Mouse (Mus musculus) forebrain, embryonic 13.5 days (tissue): Measurements from ENCODE around the gene Perm1. TPM values are rescaled to one million over a fixed set of nuclear protein-coding genes. Genes with fewer than 3 reads are reported as not detected.

Experiments used
- ATAC-seq: fragments of 200-750 bp; cut with Nextera tagmentation; 2 replicates; pipeline ENCODE4 v1.8.0; 2017
- H3K27ac ChIP-seq: fragments of 300-500 bp; sonication (generic); 2 replicates; pipeline ENCODE4 v1.5.1; 2015; ENCODE audit warnings: inconsistent platforms, mild to moderate bottlenecking, moderate library complexity
- H3K27me3 ChIP-seq: fragments of 300-500 bp; sonication (generic); 2 replicates; pipeline ENCODE4 v1.6.1; 2015; ENCODE audit warnings: mild to moderate bottlenecking, inconsistent platforms
- H3K36me3 ChIP-seq: fragments of 300-500 bp; sonication (generic); 2 replicates; pipeline ENCODE4 v1.6.1; 2015; ENCODE audit warnings: mild to moderate bottlenecking, inconsistent platforms; ENCODE audit not compliant: poor library complexity, severe bottlenecking
- H3K4me1 ChIP-seq: fragments of 300-500 bp; sonication (generic); 2 replicates; pipeline ENCODE4 v1.6.1; 2015; ENCODE audit warnings: inconsistent platforms
- H3K4me2 ChIP-seq: fragments of 300-500 bp; sonication (generic); 2 replicates; pipeline ENCODE4 v1.6.1; 2015; ENCODE audit warnings: inconsistent platforms, mild to moderate bottlenecking, moderate library complexity
- H3K4me3 ChIP-seq: fragments of 300-500 bp; sonication (generic); 2 replicates; pipeline ENCODE4 v1.5.1; 2015; ENCODE audit warnings: mild to moderate bottlenecking, inconsistent platforms
- H3K9ac ChIP-seq: fragments of 300-500 bp; sonication (generic); 2 replicates; pipeline ENCODE4 v1.6.1; 2015; ENCODE audit warnings: mild to moderate bottlenecking, inconsistent platforms
- H3K9me3 ChIP-seq: fragments of 300-500 bp; sonication (generic); replicated peaks from 2 replicates; pipeline ENCODE4 v1.6.1; 2016; ENCODE audit warnings: inconsistent platforms
- WGBS: fragments of 180-500 bp; shearing (Covaris S2); methylation state at CpG from one replicate; pipeline ENCODE4 v1.1.7; 2015; 5-methylcytosine and 5-hydroxymethylcytosine counted together
- microRNA-seq: library from miRNA; unstranded; fragments of <30 nt; microRNA quantifications from one replicate; pipeline ENCODE4, GENCODE M21; 2016
- polyA plus RNA-seq: library from polyadenylated mRNA; unstranded; fragments of >200 nt; fragmentation: Nextera tagmentation; extraction: Ambion mirVana; gene quantifications from 2 replicates; pipeline ENCODE4 v1.2.1, GENCODE M21; 2015

Gene Perm1
- polyA plus RNA-seq, 1 experiment from 2014 or later, result 1.2 TPM

- Histone ChIP-seq H3K4me2 (peak overlapping the region; percentile 55), H3K36me3 (peaks cover 4% of the 10 kb centered on the region), H3K9ac (peak overlapping the region; percentile 30), H3K27ac (no peak overlapping the region), H3K27me3 (peaks cover 38% of the 10 kb centered on the region), H3K4me1 (peaks cover 15% of the 10 kb centered on the region), H3K4me3 (peak overlapping the region; percentile 30), H3K9me3 (no peaks in the 10 kb centered on the region)
- 3% methylated on average over 28 of the region's 30 CpGs for WGBS
- ATAC-seq, result peak; percentile 76
Measured at GRCm38 (mm10) chr4:156254361-156255077, 38.9 kb downstream of the Perm1 start.

GRCm38 (mm10) chr4:156255078-156255839, 39.6 kb downstream of the Perm1 start, which contains the start of gene Samd11:
Samd11 (minus strand) TSS chr4:156255657.
- Histone ChIP-seq H3K9ac (peak within 1 kb of the TSS; percentile 30), H3K9me3 (no peaks in the 10 kb centered on the region), H3K4me2 (peak within 1 kb of the TSS; percentile 55), H3K27ac (no peak within 1 kb of the TSS), H3K36me3 (no peaks in the 10 kb centered on the region), H3K4me3 (peak within 1 kb of the TSS; percentile 30), H3K4me1 (peaks cover 15% of the 10 kb centered on the region), H3K27me3 (peaks cover 38% of the 10 kb centered on the region)
- 1% methylated on average over 26 of the region's 26 CpGs for WGBS
- peak; percentile 34; the same call in 1 of the 2 replicates for ATAC-seq

Small RNA genes lying within 50 kb of the gene (microRNA-seq; reads per million reads assigned to microRNA genes)
- 3.8 reads per million, percentile 9 among the genes with 10 or more reads in this experiment for gene Mir7658

Other genes starting within 250 kb of the Perm1 start
- 21.0 and 21.8 TPM in 2 replicates for gene B3galt6, start 223.2 kb upstream of the Perm1 start, polyA plus RNA-seq
- gene Sdf4, start 223.0 kb upstream of the Perm1 start, polyA plus RNA-seq, result 113 and 118 TPM in 2 replicates
- gene Tnfrsf4, start 202.0 kb upstream of the Perm1 start, polyA plus RNA-seq, result 0.63 and 1.1 TPM in 2 replicates
- gene Tnfrsf18, start 189.7 kb upstream of the Perm1 start, polyA plus RNA-seq, result 0.83 and 0.98 TPM in 2 replicates
- not detected in 2 replicates for gene Ttll10, start 156.5 kb upstream of the Perm1 start, polyA plus RNA-seq
- gene 9430015G10Rik, start 105.9 kb upstream of the Perm1 start, polyA plus RNA-seq, result 46.2 and 50.3 TPM in 2 replicates
- gene Rnf223, start 85.4 kb upstream of the Perm1 start, polyA plus RNA-seq, result 0.81 and 0.87 TPM in 2 replicates
- 91.4 and 107 TPM in 2 replicates for gene Agrn, start 18.4 kb upstream of the Perm1 start, polyA plus RNA-seq
- gene Isg15, start 15.1 kb upstream of the Perm1 start, polyA plus RNA-seq, result 1.3 TPM in 2 replicates
- 6.2 and 7.6 TPM in 2 replicates for gene AW011738, start 12.6 kb upstream of the Perm1 start, polyA plus RNA-seq
- 22.4 and 26.2 TPM in 2 replicates for gene Plekhn1, start 19.0 kb downstream of the Perm1 start, polyA plus RNA-seq
- gene Noc2l, start 20.1 kb downstream of the Perm1 start, polyA plus RNA-seq, result 62.8 and 64.9 TPM in 2 replicates
- 0.85 and 1.5 TPM in 2 replicates for gene Samd11, start 39.8 kb downstream of the Perm1 start, polyA plus RNA-seq
- not detected in 2 replicates for gene Vmn2r-ps159, start 115.2 kb downstream of the Perm1 start, polyA plus RNA-seq